Mouse (Mus musculus) lung, embryonic 14.5 days (tissue): ENCODE measurements at regions not wholly inside any gene's neighbourhood (a gene's known extent, or its start where the extent isn't known, plus 50 kb on each side); places are given as distances from the start of the nearest gene placed in this dataset.
A peak's percentile ranks its signal among the peaks of the same experiment; 100 is the strongest.
"Not testable (repeated sequence)": the region's sequence is repeated elsewhere in the genome, so short reads cannot be mapped to it uniquely, and the experiment has no call there.

ENCODE experiments used
- ATAC-seq: fragments of 200-750 bp; cut with Nextera tagmentation; 2 replicates; pipeline ENCODE4 v1.8.0; 2017; ENCODE audit warnings: mild to moderate bottlenecking, moderate TSS enrichment, moderate library complexity; ENCODE audit not compliant: insufficient read depth
- DNase-seq: peaks from one replicate; pipeline ENCODE4 v3.0.0-alpha.2; 2015
- H3K27ac ChIP-seq: fragments of 300-500 bp; sonication (generic); 2 replicates; pipeline ENCODE4 v1.5.1; 2014; ENCODE audit warnings: low read depth, mild to moderate bottlenecking, moderate library complexity
- H3K27me3 ChIP-seq: fragments of 300-500 bp; sonication (generic); 2 replicates; pipeline ENCODE4 v1.6.1; 2014; ENCODE audit warnings: low read length, control low read depth; ENCODE audit not compliant: insufficient read depth
- H3K36me3 ChIP-seq: fragments of 300-500 bp; sonication (generic); 2 replicates; pipeline ENCODE4 v1.6.1; 2014; ENCODE audit warnings: control low read depth; ENCODE audit not compliant: insufficient read depth
- H3K4me1 ChIP-seq: fragments of 300-500 bp; sonication (generic); 2 replicates; pipeline ENCODE4 v1.6.1; 2014; ENCODE audit warnings: antibody characterized with exemption, control low read depth; ENCODE audit not compliant: insufficient read depth
- H3K4me2 ChIP-seq: fragments of 300-500 bp; sonication (generic); 2 replicates; pipeline ENCODE4 v1.6.1; 2014; ENCODE audit warnings: mild to moderate bottlenecking
- H3K4me3 ChIP-seq: fragments of 300-500 bp; sonication (generic); 2 replicates; pipeline ENCODE4 v1.5.1; 2014; ENCODE audit warnings: low read depth, low read length
- H3K9ac ChIP-seq: fragments of 300-500 bp; sonication (generic); 2 replicates; pipeline ENCODE4 v1.6.1; 2014
- H3K9me3 ChIP-seq: fragments of 300-500 bp; sonication (generic); 2 replicates; pipeline ENCODE4 v1.6.1; 2016; ENCODE audit warnings: low read depth, low read length, control low read depth
- CTCF ChIP-seq: IDR thresholded peaks from 2 replicates; pipeline ENCODE4 v1.5.1; 2016; ENCODE audit warnings: antibody characterized with exemption, low read depth
- WGBS: fragments of 180-500 bp; shearing (Covaris S2); extraction: QIAGEN DNeasy Blood & Tissue Kit; methylation state at CpG from one replicate; pipeline ENCODE4 v1.1.7; 2014; 5-methylcytosine and 5-hydroxymethylcytosine counted together

DNA sequence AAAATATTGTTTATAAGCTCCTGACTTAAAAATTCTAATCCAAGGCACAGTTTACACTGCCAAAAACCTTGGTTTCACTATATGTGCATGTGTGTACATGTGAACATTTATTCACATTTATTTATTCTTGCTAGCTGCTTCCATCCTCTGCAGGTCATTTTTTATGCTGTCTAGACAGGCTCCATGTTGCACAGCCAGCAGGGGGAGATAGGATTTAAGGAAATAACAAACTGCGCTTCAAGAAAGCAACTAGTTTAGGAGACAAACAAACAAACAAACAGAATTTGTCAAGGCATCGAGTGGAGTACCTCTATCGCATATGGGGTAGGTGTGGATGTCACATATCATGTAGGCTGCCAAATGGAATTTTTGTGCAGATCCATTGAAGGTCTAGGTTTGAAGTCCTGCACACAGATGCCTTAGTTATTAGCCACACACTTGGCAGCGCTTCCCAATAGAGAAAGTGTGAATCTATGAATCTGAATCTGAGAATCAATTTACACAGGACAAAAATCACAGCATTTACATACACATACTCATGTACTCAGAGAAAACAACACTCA is 797.7 kb upstream of the Pou3f3 start:
- Histone ChIP-seq H3K4me3 (no peak overlapping the region), H3K4me1 (no peaks in the 10 kb centered on the region), H3K4me2 (no peak overlapping the region), H3K27ac (no peak overlapping the region), H3K36me3 (no peaks in the 10 kb centered on the region), H3K9ac (no peak overlapping the region), H3K9me3 (no peaks in the 10 kb centered on the region), H3K27me3 (no peaks in the 10 kb centered on the region)
- ATAC-seq (no peak), DNase-seq (peak; percentile 43)
- WGBS: 65% methylated on average over 4 of the region's 4 CpGs
- TF ChIP-seq CTCF: peak; percentile 46

DNA sequence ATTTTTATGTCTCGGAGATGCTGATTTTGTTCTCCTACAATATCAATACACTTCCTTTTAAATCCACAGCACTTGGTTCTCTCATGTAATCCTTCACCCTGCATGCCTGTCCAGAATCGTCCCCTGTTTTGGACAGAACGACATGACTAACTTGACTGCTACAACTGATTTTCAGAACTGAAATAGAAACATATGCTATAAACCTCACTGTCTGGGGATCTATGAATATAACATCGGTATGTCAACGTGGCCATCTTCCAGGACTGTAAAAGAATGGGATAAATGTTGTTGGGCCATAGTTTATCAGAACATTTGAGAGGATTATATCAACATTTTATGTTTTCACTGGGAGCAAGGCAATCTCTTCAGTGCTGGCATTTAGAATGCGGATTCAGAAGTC is 795.2 kb upstream of the Pou3f3 start:
- Histone ChIP-seq H3K9ac (no peak overlapping the region), H3K4me1 (no peaks in the 10 kb centered on the region), H3K4me2 (no peak overlapping the region), H3K36me3 (no peaks in the 10 kb centered on the region), H3K4me3 (no peak overlapping the region), H3K9me3 (no peaks in the 10 kb centered on the region), H3K27ac (no peak overlapping the region), H3K27me3 (no peaks in the 10 kb centered on the region)
- TF ChIP-seq CTCF: no peak
- ATAC-seq (no peak), DNase-seq (no peak)
- WGBS: 72% methylated on average over 6 of the region's 6 CpGs

DNA sequence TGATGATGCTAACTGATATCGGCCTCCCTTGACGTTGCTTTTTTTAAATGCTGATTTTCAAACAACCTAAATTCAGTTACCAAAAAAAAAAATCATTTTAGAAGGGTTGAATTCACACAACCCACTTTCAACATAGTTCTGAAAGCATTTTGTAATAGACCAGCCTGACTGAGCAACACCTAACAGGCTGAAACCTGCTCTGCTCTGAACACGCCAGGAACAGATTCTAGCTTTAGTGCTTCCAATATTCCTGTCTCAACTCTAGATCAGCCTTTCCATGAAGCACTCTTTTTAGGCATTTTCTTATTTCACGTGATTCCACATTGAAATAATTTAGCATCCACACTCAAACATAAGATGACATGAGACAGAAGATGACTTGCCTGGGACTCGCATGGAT is 789.6 kb upstream of the Pou3f3 start:
- Histone ChIP-seq H3K4me2 (no peak overlapping the region), H3K4me1 (no peaks in the 10 kb centered on the region)

DNA sequence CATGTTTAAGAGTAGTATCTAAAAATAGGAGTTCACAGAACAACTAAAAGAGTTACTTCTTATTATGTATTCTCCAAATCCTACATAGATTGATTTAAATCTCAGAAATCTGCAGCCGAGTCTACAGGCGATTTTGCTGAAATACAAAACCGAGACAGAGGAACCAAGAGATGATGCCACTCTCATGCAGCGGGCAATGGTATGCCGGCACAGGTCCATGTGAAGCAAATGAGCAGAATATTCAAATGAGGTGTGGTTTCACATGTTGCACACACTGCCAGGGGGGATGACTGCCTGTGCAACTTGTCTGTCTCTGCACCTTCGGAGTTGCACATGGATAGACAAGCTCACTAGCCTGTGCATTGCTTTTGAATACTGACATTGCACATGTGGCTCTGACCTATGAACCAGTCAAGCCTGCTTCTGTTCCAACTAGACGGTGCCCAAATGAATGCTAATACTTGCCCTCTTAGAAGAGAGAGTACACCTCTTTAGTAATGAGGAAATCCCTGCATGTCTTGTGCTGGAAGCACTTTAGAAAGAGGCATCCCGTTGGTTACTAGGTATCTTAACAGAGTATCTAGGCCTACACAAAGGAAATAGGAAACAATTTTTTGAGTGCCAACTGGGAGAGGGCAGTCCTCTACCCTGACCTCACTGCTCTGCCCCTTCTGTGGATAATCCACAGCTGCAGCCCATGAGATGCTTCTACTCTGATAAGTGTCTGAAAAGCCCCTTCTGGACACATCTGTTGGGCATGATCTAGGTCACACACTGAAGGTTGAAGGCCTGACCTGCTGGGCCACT is 787.4 kb upstream of the Pou3f3 start:
- Histone ChIP-seq H3K27me3 (no peaks in the 10 kb centered on the region), H3K36me3 (no peaks in the 10 kb centered on the region), H3K9ac (no peak overlapping the region), H3K9me3 (no peaks in the 10 kb centered on the region), H3K4me2 (no peak overlapping the region), H3K27ac (no peak overlapping the region), H3K4me1 (no peaks in the 10 kb centered on the region), H3K4me3 (no peak overlapping the region)
- DNase-seq (no peak), ATAC-seq (no peak)
- TF ChIP-seq CTCF: no peak
- WGBS: 86% methylated on average over 8 of the region's 8 CpGs

More for the DNA sequence above, 789.6 kb upstream of the Pou3f3 start:
- H3K9me3 ChIP-seq: no peaks in the 10 kb centered on the region
- TF ChIP-seq CTCF: no peak
- WGBS: 71% methylated on average over 5 of the region's 5 CpGs
- H3K27ac ChIP-seq: no peak overlapping the region
- no peak overlapping the region for H3K4me3 ChIP-seq
- no peaks in the 10 kb centered on the region for H3K27me3 ChIP-seq
- DNase-seq: no peak
- ATAC-seq: no peak
- H3K9ac ChIP-seq: no peak overlapping the region
- no peaks in the 10 kb centered on the region for H3K36me3 ChIP-seq

DNA sequence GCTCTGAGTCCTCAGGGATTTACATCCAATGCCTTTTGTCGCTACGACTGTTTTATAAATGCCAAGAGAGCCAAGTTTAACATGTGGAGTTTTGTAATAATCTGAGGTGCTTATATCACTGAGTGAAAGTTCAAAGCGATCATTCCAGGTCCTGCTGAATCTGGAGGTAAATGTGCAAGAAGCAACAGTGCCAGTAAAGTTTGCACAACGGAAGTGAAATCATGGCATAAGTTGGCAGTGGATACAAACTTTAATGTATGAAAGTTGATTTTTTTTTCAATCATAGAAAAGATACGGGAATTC is 786.8 kb upstream of the Pou3f3 start:
- H3K9me3 ChIP-seq: no peaks in the 10 kb centered on the region
- H3K4me3 ChIP-seq: no peak overlapping the region
- ATAC-seq (no peak), DNase-seq (no peak)
- no peaks in the 10 kb centered on the region for H3K27me3 ChIP-seq
- H3K4me2 ChIP-seq: no peak overlapping the region
- no peak for TF ChIP-seq CTCF
- H3K36me3 ChIP-seq: no peaks in the 10 kb centered on the region
- no peak overlapping the region for H3K9ac ChIP-seq
- H3K4me1 ChIP-seq: no peaks in the 10 kb centered on the region
- WGBS: 85% methylated on average over 5 of the region's 5 CpGs
- H3K27ac ChIP-seq: no peak overlapping the region

DNA sequence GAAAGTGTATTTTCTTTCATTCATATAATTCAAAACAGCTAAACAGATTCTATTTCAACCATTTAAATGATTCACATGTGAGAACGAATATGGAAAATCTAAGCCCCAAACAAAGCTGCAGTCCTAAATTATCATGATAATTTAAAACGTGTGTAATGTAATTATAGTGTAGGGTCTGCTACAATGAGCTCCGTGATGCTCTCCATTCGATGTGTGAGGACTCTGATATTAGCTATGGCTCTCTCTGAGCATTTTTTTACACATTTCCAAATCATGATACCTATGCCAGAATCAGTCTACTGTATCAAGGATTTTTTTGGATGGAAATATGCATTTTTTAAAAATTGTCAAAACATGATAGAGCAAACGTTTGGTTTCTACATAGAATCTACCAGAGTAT is 785.8 kb upstream of the Pou3f3 start:
- TF ChIP-seq CTCF: no peak
- 73% methylated on average over 5 of the region's 5 CpGs for WGBS
- no peaks in the 10 kb centered on the region for H3K9me3 ChIP-seq
- no peak overlapping the region for H3K9ac ChIP-seq
- no peak overlapping the region for H3K4me2 ChIP-seq
- H3K36me3 ChIP-seq: no peaks in the 10 kb centered on the region
- H3K4me1 ChIP-seq: no peaks in the 10 kb centered on the region
- H3K4me3 ChIP-seq: no peak overlapping the region
- no peaks in the 10 kb centered on the region for H3K27me3 ChIP-seq
- DNase-seq (no peak), ATAC-seq (no peak)
- H3K27ac ChIP-seq: no peak overlapping the region

DNA sequence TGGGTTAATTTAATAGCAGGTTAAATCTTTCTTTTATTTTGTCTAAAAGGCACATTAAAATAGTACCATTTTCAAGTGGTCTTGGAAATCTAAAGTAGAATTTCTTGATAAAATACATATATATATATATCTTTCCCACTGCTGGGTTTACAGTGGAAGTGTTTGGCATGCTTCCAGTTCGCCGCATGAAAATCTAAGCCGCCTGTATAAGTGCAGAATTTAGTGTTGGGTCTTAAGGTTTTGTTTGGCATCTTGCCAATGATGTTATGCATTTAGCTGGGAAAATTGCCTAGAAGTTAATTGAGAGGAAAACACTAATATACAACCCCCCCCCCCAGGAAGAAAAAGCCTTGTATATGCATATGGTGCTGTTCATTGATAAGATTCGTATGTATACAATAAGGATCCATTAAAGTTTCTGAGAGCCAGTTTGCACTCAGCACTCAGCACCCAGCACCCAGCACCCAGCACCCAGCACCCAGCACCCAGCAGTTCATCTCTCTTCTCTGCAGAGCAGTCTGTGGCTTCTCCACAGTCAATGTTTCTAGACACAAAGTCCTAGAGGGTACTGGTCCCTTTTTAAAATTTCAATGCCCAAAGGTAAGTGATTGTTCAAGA is 778.7 kb upstream of the Pou3f3 start:
- H3K9ac ChIP-seq: no peak overlapping the region
- DNase-seq (peak; percentile 90), ATAC-seq (0 out of 2 replicates have a peak, but pooled peaks have one; percentile 47)
- H3K36me3 ChIP-seq: no peaks in the 10 kb centered on the region
- H3K27ac ChIP-seq: no peak overlapping the region
- H3K4me3 ChIP-seq: no peak overlapping the region
- H3K4me1 ChIP-seq: no peaks in the 10 kb centered on the region
- TF ChIP-seq CTCF: no peak
- H3K4me2 ChIP-seq: no peak overlapping the region
- H3K9me3 ChIP-seq: no peaks in the 10 kb centered on the region
- no peaks in the 10 kb centered on the region for H3K27me3 ChIP-seq
- WGBS: 32% methylated on average over 4 of the region's 4 CpGs

DNA sequence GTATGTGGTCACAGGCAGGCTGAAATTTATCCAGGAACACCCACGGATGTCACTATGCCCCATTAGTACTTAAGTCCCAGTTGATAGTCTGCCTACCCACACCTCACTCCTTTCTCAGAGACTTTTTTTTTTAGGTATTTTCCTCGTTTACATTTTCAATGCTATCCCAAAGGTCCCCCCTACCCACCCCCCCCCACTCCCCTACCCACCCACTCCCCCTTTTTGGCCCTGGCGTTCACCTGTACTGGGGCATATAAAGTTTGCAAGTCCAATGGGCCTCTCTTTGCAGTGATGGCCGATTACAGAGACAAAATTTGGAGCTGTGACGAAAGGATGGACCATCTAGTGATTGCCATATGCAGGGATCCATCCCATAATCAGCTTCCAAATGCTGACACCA is 777.8 kb upstream of the Pou3f3 start:
- not testable (repeated sequence) for H3K9ac ChIP-seq, H3K4me3 ChIP-seq, H3K36me3 ChIP-seq, H3K27ac ChIP-seq, H3K9me3 ChIP-seq, H3K4me2 ChIP-seq, H3K27me3 ChIP-seq, DNase-seq, ATAC-seq, H3K4me1 ChIP-seq
- WGBS: 76% methylated on average over 5 of the region's 5 CpGs
